Mouse (Mus musculus): ENCODE results near the gene Braf. TPM values are rescaled to one million over a fixed set of nuclear protein-coding genes. Genes with fewer than 3 reads are reported as not detected.
"Not testable (repeated sequence)": the region's sequence is repeated elsewhere in the genome, so short reads cannot be mapped to it uniquely, and the experiment has no call there.

Gene Braf
- total RNA-seq (2014; rRNA removed), result 46.0 and 48.0 TPM in 2 replicates
- polyA plus RNA-seq (2015; fragmentation: Nextera tagmentation; extraction: Ambion mirVana), result 14.4 and 17.1 TPM in 2 replicates

- peak; percentile 95 for ATAC-seq (ENCODE audit: low FRiP score)
- H3K27ac ChIP-seq (ENCODE audit: low read depth, low read length), result peak within 1 kb of the TSS; percentile 98
- no peaks in the 10 kb centered on the region for H3K9me3 ChIP-seq (ENCODE audit: low read length)
- H3K27me3 ChIP-seq (ENCODE audit: insufficient read depth, low read length), result no peaks in the 10 kb centered on the region
- peak within 1 kb of the TSS; percentile 91 for H3K4me2 ChIP-seq (ENCODE audit: low read depth, low read length, poor library complexity, severe bottlenecking)
- peak; percentile 34; the same call in 1 of the 2 replicates for TF ChIP-seq CTCF (IDR thresholded peaks at IDR 0.05)
- peak; percentile 92 for DNase-seq (ENCODE audit: low spot score)
- H3K9ac ChIP-seq (replicated peaks; ENCODE audit: low read length, poor library complexity, severe bottlenecking), result peak within 1 kb of the TSS; percentile 93
- no peaks in the 10 kb centered on the region for H3K36me3 ChIP-seq (ENCODE audit: insufficient read depth, low read length)
- H3K4me3 ChIP-seq (ENCODE audit: low read depth, low read length), result peak within 1 kb of the TSS; percentile 96
- under 1% methylated on average over 41 of the region's 101 CpGs for WGBS
- peaks cover 10% of the 10 kb centered on the region for H3K4me1 ChIP-seq (ENCODE audit: insufficient read depth, low read length)
Observed at GRCm38 (mm10) chr6:39724866-39725711, at the start of gene Braf. TSS of gene Braf (minus strand) at chr6:39725463.

GRCm38 (mm10) chr6:39775029-39775428 lies 49.8 kb upstream of the Braf start:
- Histone ChIP-seq H3K4me1 (ENCODE audit: insufficient read depth, low read length) (no peaks in the 10 kb centered on the region), H3K9ac (replicated peaks; ENCODE audit: low read length, poor library complexity, severe bottlenecking) (no peak overlapping the region), H3K9me3 (ENCODE audit: low read length) (no peaks in the 10 kb centered on the region), H3K36me3 (ENCODE audit: insufficient read depth, low read length) (no peaks in the 10 kb centered on the region), H3K4me3 (ENCODE audit: low read depth, low read length) (no peak overlapping the region), H3K4me2 (ENCODE audit: low read depth, low read length, poor library complexity, severe bottlenecking) (no peak overlapping the region), H3K27ac (ENCODE audit: low read depth, low read length) (no peak overlapping the region), H3K27me3 (ENCODE audit: insufficient read depth, low read length) (no peaks in the 10 kb centered on the region)
- WGBS, result 90% methylated on average over 9 of the region's 9 CpGs
- ATAC-seq (ENCODE audit: low FRiP score) (no peak), DNase-seq (ENCODE audit: low spot score) (no peak)
- no peak for TF ChIP-seq CTCF (IDR thresholded peaks at IDR 0.05)

GRCm38 (mm10) chr6:39757229-39757628 lies 32.0 kb upstream of the Braf start:
- H3K36me3 ChIP-seq (ENCODE audit: insufficient read depth, low read length), result no peaks in the 10 kb centered on the region
- 88% methylated on average over 2 of the region's 2 CpGs for WGBS
- ATAC-seq (ENCODE audit: low FRiP score), result no peak
- TF ChIP-seq CTCF (IDR thresholded peaks at IDR 0.05), result no peak
- H3K4me2 ChIP-seq (ENCODE audit: low read depth, low read length, poor library complexity, severe bottlenecking), result no peak overlapping the region
- H3K9ac ChIP-seq (replicated peaks; ENCODE audit: low read length, poor library complexity, severe bottlenecking), result no peak overlapping the region
- no peak overlapping the region for H3K27ac ChIP-seq (ENCODE audit: low read depth, low read length)
- H3K4me3 ChIP-seq (ENCODE audit: low read depth, low read length), result no peak overlapping the region
- no peaks in the 10 kb centered on the region for H3K4me1 ChIP-seq (ENCODE audit: insufficient read depth, low read length)
- H3K9me3 ChIP-seq (ENCODE audit: low read length), result no peaks in the 10 kb centered on the region
- H3K27me3 ChIP-seq (ENCODE audit: insufficient read depth, low read length), result no peaks in the 10 kb centered on the region
- no peak for DNase-seq (ENCODE audit: low spot score)

- Histone ChIP-seq H3K4me3 (ENCODE audit: low read depth, low read length) (no peak overlapping the region), H3K4me2 (ENCODE audit: low read depth, low read length, poor library complexity, severe bottlenecking) (no peak overlapping the region), H3K9me3 (ENCODE audit: low read length) (no peaks in the 10 kb centered on the region), H3K9ac (replicated peaks; ENCODE audit: low read length, poor library complexity, severe bottlenecking) (no peak overlapping the region), H3K27me3 (ENCODE audit: insufficient read depth, low read length) (no peaks in the 10 kb centered on the region), H3K4me1 (ENCODE audit: insufficient read depth, low read length) (no peaks in the 10 kb centered on the region), H3K36me3 (ENCODE audit: insufficient read depth, low read length) (no peaks in the 10 kb centered on the region), H3K27ac (ENCODE audit: low read depth, low read length) (no peak overlapping the region)
- WGBS, result 35% methylated on average over 6 of the region's 6 CpGs
- DNase-seq (ENCODE audit: low spot score) (peak; percentile 32), ATAC-seq (ENCODE audit: low FRiP score) (no peak)
- TF ChIP-seq CTCF (IDR thresholded peaks at IDR 0.05), result no peak
Observed at GRCm38 (mm10) chr6:39749881-39750280, 24.6 kb upstream of the Braf start.

- TF ChIP-seq CTCF (IDR thresholded peaks at IDR 0.05), result no peak
- ATAC-seq (ENCODE audit: low FRiP score), result no peak
- WGBS, result 16% methylated on average over 1 of the region's 1 CpGs
- Histone ChIP-seq H3K36me3 (ENCODE audit: insufficient read depth, low read length) (no peaks in the 10 kb centered on the region), H3K27me3 (ENCODE audit: insufficient read depth, low read length) (no peaks in the 10 kb centered on the region), H3K4me1 (ENCODE audit: insufficient read depth, low read length) (no peaks in the 10 kb centered on the region), H3K27ac (ENCODE audit: low read depth, low read length) (no peak overlapping the region), H3K4me3 (ENCODE audit: low read depth, low read length) (no peak overlapping the region), H3K9ac (replicated peaks; ENCODE audit: low read length, poor library complexity, severe bottlenecking) (no peak overlapping the region), H3K4me2 (ENCODE audit: low read depth, low read length, poor library complexity, severe bottlenecking) (no peak overlapping the region), H3K9me3 (ENCODE audit: low read length) (no peaks in the 10 kb centered on the region)
- no peak for DNase-seq (ENCODE audit: low spot score)
Observed at GRCm38 (mm10) chr6:39747094-39747493, 21.8 kb upstream of the Braf start.

GRCm38 (mm10) chr6:39745456-39745855 lies 20.2 kb upstream of the Braf start:
- H3K27me3 ChIP-seq (ENCODE audit: insufficient read depth, low read length), result no peaks in the 10 kb centered on the region
- ATAC-seq (ENCODE audit: low FRiP score) (no peak), DNase-seq (ENCODE audit: low spot score) (no peak)
- no peak overlapping the region for H3K4me2 ChIP-seq (ENCODE audit: low read depth, low read length, poor library complexity, severe bottlenecking)
- no peaks in the 10 kb centered on the region for H3K36me3 ChIP-seq (ENCODE audit: insufficient read depth, low read length)
- H3K9ac ChIP-seq (replicated peaks; ENCODE audit: low read length, poor library complexity, severe bottlenecking), result no peak overlapping the region
- no peak overlapping the region for H3K27ac ChIP-seq (ENCODE audit: low read depth, low read length)
- no peak for TF ChIP-seq CTCF (IDR thresholded peaks at IDR 0.05)
- H3K4me3 ChIP-seq (ENCODE audit: low read depth, low read length), result no peak overlapping the region
- no peaks in the 10 kb centered on the region for H3K4me1 ChIP-seq (ENCODE audit: insufficient read depth, low read length)
- 92% methylated on average over 1 of the region's 1 CpGs for WGBS
- H3K9me3 ChIP-seq (ENCODE audit: low read length), result no peaks in the 10 kb centered on the region

GRCm38 (mm10) chr6:39739698-39740097 lies 14.4 kb upstream of the Braf start:
- not testable (repeated sequence) for H3K4me2 ChIP-seq (ENCODE audit: low read depth, low read length, poor library complexity, severe bottlenecking); DNase-seq (ENCODE audit: low spot score); H3K27ac ChIP-seq (ENCODE audit: low read depth, low read length); H3K9ac ChIP-seq (replicated peaks; ENCODE audit: low read length, poor library complexity, severe bottlenecking); H3K9me3 ChIP-seq (ENCODE audit: low read length); ATAC-seq (ENCODE audit: low FRiP score); H3K36me3 ChIP-seq (ENCODE audit: insufficient read depth, low read length); H3K4me1 ChIP-seq (ENCODE audit: insufficient read depth, low read length); H3K4me3 ChIP-seq (ENCODE audit: low read depth, low read length); H3K27me3 ChIP-seq (ENCODE audit: insufficient read depth, low read length)
- WGBS, result 76% methylated on average over 9 of the region's 9 CpGs
